ENCODE assay signal across 21 mouse cellular contexts in genomic region chr12:33183138-33183627, GRCm38 (mm10). TPM values are rescaled to one million over a fixed set of nuclear protein-coding genes. Genes with fewer than 3 reads are reported as not detected.
A peak's percentile ranks its signal among the peaks of the same experiment; 100 is the strongest.
DNase-seq lines count a peak whose midpoint lies in the region; ATAC-seq and TF ChIP-seq lines count a peak whose summit lies in the region.
"Had no signal": no experiment of that assay in that cellular context is flagged by ENCODE, and none has a peak within 500 bp of the region (broad histone marks: within the 10 kb centered on the region; RNA-seq: fewer than 3 reads in every experiment).

No protein-coding gene starts in this region.

- no peaks in the 10 kb centered on the region for H3K4me1 ChIP-seq in kidney, adult 2 months (ENCODE audit: control insufficient read depth, insufficient read depth, low read length)
- peaks cover 16% of the 10 kb centered on the region for H3K4me1 ChIP-seq in intestine, embryonic 16.5 days (ENCODE audit: control insufficient read depth, insufficient read depth, low read length)
- H3K4me1 ChIP-seq: limb, embryonic 12.5 days had no signal

- TF ChIP-seq CTCF in kidney, adult 2 months (conservative IDR thresholded peaks at IDR 0.05; ENCODE audit: insufficient read depth, insufficient read length, low read depth, low read length): no peak

- H3K4me2 ChIP-seq in intestine, embryonic 16.5 days (ENCODE audit: low read depth, low read length): no peak overlapping the region
- H3K4me2 ChIP-seq: embryonic facial prominence, embryonic 15.5 days; forebrain, embryonic 15.5 days; limb, embryonic 12.5 days; liver, embryonic 11.5 days; midbrain, embryonic 11.5 days had no signal

- no peak for TF ChIP-seq POLR2A in kidney, adult 2 months (IDR thresholded peaks at IDR 0.05; ENCODE audit: low read depth, low read length)

- no peak overlapping the region for H3K27ac ChIP-seq in kidney, adult 2 months (ENCODE audit: insufficient read depth, low read depth, low read length)
- H3K27ac ChIP-seq in intestine, embryonic 16.5 days (ENCODE audit: low read length): no peak overlapping the region
- H3K27ac ChIP-seq: embryonic facial prominence, embryonic 15.5 days; forebrain, embryonic 15.5 days; heart, embryonic 10.5 days; hindbrain, embryonic 10.5 days; layer of hippocampus, adult 2 months; limb, embryonic 12.5 days; macrophage had no signal

- ATAC-seq in megakaryocyte, adult 5-6 weeks (ENCODE audit: poor library complexity, severe bottlenecking): peak; percentile 39; the same call in 1 of the 2 replicates
- ATAC-seq in intestine, embryonic 16.5 days: no peak
- ATAC-seq: forebrain, embryonic 15.5 days; liver, postnatal 0 days had no signal

- no peak overlapping the region for H3K4me3 ChIP-seq in kidney, adult 2 months (ENCODE audit: insufficient read depth, low read depth, low read length)
- H3K4me3 ChIP-seq in intestine, embryonic 16.5 days (ENCODE audit: low read length): no peak overlapping the region
- H3K4me3 ChIP-seq: embryonic facial prominence, embryonic 15.5 days; forebrain, embryonic 15.5 days; heart, embryonic 10.5 days; hindbrain, embryonic 10.5 days; layer of hippocampus, adult 2 months; limb, embryonic 12.5 days had no signal

- no peaks in the 10 kb centered on the region for H3K36me3 ChIP-seq in kidney, adult 2 months (ENCODE audit: control insufficient read depth, insufficient read depth, low read length)
- no peaks in the 10 kb centered on the region for H3K36me3 ChIP-seq in intestine, embryonic 16.5 days (ENCODE audit: control insufficient read depth, insufficient read depth, low read length)
- H3K36me3 ChIP-seq: embryonic facial prominence, embryonic 15.5 days; forebrain, embryonic 15.5 days; heart, embryonic 10.5 days; hindbrain, embryonic 10.5 days; limb, embryonic 12.5 days had no signal

- H3K9ac ChIP-seq in intestine, embryonic 16.5 days (ENCODE audit: low read depth, low read length): no peak overlapping the region
- H3K9ac ChIP-seq: embryonic facial prominence, embryonic 15.5 days; forebrain, embryonic 15.5 days; limb, embryonic 12.5 days; liver, postnatal 0 days had no signal

- 78% methylated on average over 4 of the region's 4 CpGs for WGBS in kidney, adult 2 months
- 82% methylated on average over 4 of the region's 4 CpGs for WGBS in intestine, embryonic 16.5 days

- H3K9me3 ChIP-seq in intestine, embryonic 16.5 days (ENCODE audit: control insufficient read depth, low read length): no peaks in the 10 kb centered on the region
- H3K9me3 ChIP-seq: embryonic facial prominence, embryonic 15.5 days; forebrain, embryonic 15.5 days; heart, embryonic 10.5 days; hindbrain, embryonic 10.5 days; limb, embryonic 12.5 days had no signal

- H3K27me3 ChIP-seq in kidney, adult 2 months (replicated peaks; ENCODE audit: control insufficient read depth, insufficient read depth, low read length): no peaks in the 10 kb centered on the region
- H3K27me3 ChIP-seq in intestine, embryonic 16.5 days (replicated peaks; ENCODE audit: control insufficient read depth, insufficient read depth, low read length): no peaks in the 10 kb centered on the region
- H3K27me3 ChIP-seq: embryonic facial prominence, embryonic 15.5 days; forebrain, embryonic 15.5 days; limb, embryonic 12.5 days had no signal

- DNase-seq in 416B (ENCODE audit: low read depth) (peak; percentile 18), R1 (ENCODE audit: low read depth, low spot score) (peak; percentile 71)
- DNase-seq in CD4-positive helper T cell, adult 2 months (ENCODE audit: low read depth, low spot score): peak; percentile 63
- DNase-seq in kidney, adult 2 months: no peak
- no peak for DNase-seq in layer of hippocampus, postnatal 36 days
- DNase-seq: adrenal gland, postnatal 25 days; cerebellum, adult 9-10 months; kidney, adult 11 months; kidney, postnatal 14 days; liver, postnatal 0 days had no signal

RNA-seq across cellular contexts. Expression of gene Atxn7l1, which starts 35.7 kb away (rescaled TPM):
- total RNA-seq in megakaryocyte, adult 5-6 weeks (2015): 109 and 115 TPM in 2 replicates
- 50.0 and 60.4 TPM in 2 replicates for total RNA-seq in megakaryocyte, adult 5-6 weeks (2017)
- polyA plus RNA-seq in kidney, adult 2 months (2012; rRNA removed): 22.0 and 23.7 TPM in 2 replicates
- 10 to 100 TPM; 56.3 to 64.5 TPM for total RNA-seq in layer of hippocampus, postnatal 36 days (2021)
- polyA plus RNA-seq in intestine, embryonic 16.5 days (2015; fragmentation: Nextera tagmentation; extraction: Ambion mirVana): 12.9 and 14.5 TPM in 2 replicates

Comparison
In these comparisons a context has a peak if more than half of its experiments do, and no peak if none do; other contexts are left out.
1. DNase-seq: peak in 416B (single experiment), CD4-positive helper T cell, adult 2 months (single experiment) and R1 (single experiment); none in kidney, adult 2 months (single experiment) and layer of hippocampus, postnatal 36 days (0 of 2).